Mouse (Mus musculus) left cerebral cortex, postnatal 36 days (tissue): Measurements from ENCODE around the gene Malsu1. TPM values are rescaled to one million over a fixed set of nuclear protein-coding genes. Genes with fewer than 3 reads are reported as not detected.

Experiments
- DNase-seq, 2 experiments: peaks; one replicate each; pipeline ENCODE4 v3.0.0; 2021 to 2022; ENCODE audit warnings: low spot score in 2 of 2, mixed read lengths in 1 of 2
- intact Hi-C: fragments of 180-260 bp; cut with DNase I; formaldehyde crosslinking; loops from one replicate; pipeline ENCODE4 v1.15.1; 2025
- total RNA-seq, 2 experiments: library from RNA; stranded (reverse); gene quantifications; 2 replicates each; pipeline ENCODE4 v1.2.3; 2021

The Malsu1 gene
- total RNA-seq, 2 experiments from 2014 or later = 30.4 to 32.0 TPM

DNA sequence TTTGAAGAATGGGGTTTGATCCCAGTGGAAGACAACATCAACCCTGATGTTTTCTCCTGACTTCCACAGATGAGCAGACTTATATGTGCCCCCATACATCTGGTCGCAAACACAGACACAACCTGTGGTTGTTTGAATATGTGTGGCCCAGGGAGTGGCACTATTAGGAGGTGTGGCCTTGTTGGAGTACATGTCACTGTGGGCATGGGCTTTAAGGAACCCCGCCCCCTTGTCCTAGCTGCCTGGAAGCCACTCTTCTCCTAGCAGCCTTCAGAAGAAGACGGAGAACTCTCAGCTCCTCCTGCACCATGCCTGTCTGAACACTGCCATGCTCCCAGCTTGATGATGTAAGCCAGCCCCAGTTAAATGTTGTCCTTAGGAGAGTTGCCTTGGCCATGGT lies 46.8 kb downstream of the Malsu1 start:
- DNase-seq = no peak
- intact Hi-C loops = no loop called here

- DNase-seq = no peak
Measured at GRCm38 (mm10) chr6:49130328-49130727, 56.7 kb downstream of the Malsu1 start.

GRCm38 (mm10) chr6:49131855-49132254 lies 58.3 kb downstream of the Malsu1 start:
- intact Hi-C loops = no loop called here
- DNase-seq = no peak

More at GRCm38 (mm10) chr6:49130328-49130727, 56.7 kb downstream of the Malsu1 start:
- intact Hi-C loops = no loop called here

DNA sequence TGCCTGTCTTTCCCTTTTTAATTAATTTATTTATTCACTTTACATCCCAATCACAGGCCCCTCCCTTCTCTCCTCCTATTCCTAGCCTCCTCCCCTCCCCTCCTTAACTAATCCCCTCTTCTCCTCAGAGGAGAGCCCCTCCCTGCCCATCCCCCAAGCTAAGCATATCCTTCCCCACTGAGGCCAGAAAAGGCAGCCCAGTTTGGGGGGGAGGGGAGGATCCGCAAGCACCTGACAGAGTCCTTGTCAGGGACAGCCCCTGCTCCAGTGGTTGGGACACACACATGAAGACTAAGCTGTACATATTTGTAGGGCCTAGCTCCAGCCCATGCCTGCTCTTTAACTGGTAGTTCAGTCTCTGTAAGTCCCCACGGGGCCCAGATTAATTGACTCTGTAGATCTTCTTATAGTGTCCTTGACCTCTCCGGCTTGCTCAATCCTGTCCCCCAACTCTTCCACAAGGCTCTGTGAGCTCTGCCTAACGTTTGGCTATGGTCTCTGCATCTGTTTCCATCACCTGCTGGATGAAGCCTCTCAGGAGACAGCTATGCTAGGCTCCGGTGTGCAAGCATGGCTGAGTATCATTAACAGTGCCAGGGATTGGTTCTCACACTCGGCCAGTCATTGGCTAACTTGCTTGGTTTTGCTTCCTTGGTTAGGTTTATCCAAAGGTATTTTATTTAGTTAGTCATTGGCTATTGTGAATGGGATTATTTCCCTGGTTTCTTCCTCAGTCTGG lies 58.9 kb downstream of the Malsu1 start:
- intact Hi-C loops = no loop called here
- DNase-seq = no peak

Other genes starting within 250 kb of the Malsu1 start
- 10 to 100 TPM; 29.4 to 31.1 TPM for gene Tmem176a, start 232.9 kb upstream of the Malsu1 start, total RNA-seq
- 10 to 100 TPM; 46.4 to 49.6 TPM for gene Tmem176b, start 232.3 kb upstream of the Malsu1 start, total RNA-seq
- gene Aoc1, start 200.9 kb upstream of the Malsu1 start, total RNA-seq = not detected
- not detected for gene 1600015I10Rik, start 143.9 kb upstream of the Malsu1 start, total RNA-seq
- gene Doxl2, start 98.8 kb upstream of the Malsu1 start, total RNA-seq = not detected
- gene Svs1, start 86.9 kb upstream of the Malsu1 start, total RNA-seq = not detected
- 1 to 10 TPM; 1.1 to 1.8 TPM for gene Gpnmb, start 37.2 kb upstream of the Malsu1 start, total RNA-seq
- gene Igf2bp3, start 141.2 kb downstream of the Malsu1 start, total RNA-seq = under 1 TPM in 1 of 2 experiments, not detected in 1; 0.07 TPM
- 10 to 100 TPM; 51.1 to 86.5 TPM for gene Tra2a, start 190.2 kb downstream of the Malsu1 start, total RNA-seq
- 10 to 100 TPM in 1 of 2 experiments, 1 to 10 TPM in 1; 9.3 to 10.3 TPM for gene Ccdc126, start 245.5 kb downstream of the Malsu1 start, total RNA-seq